Mouse (Mus musculus) bone marrow macrophage, adult 2 months (primary cell): ENCODE data around the gene Matn1.

Experiments
- CTCF ChIP-seq: IDR thresholded peaks from 2 replicates; pipeline ENCODE4 v1.5.1; 2012; ENCODE audit warnings: low read depth, mild to moderate bottlenecking, low read length, moderate library complexity
- POLR2A ChIP-seq: IDR thresholded peaks from 2 replicates; pipeline ENCODE4 v1.6.1; 2012; ENCODE audit warnings: mild to moderate bottlenecking, low read depth, low read length, borderline replicate concordance

DNA sequence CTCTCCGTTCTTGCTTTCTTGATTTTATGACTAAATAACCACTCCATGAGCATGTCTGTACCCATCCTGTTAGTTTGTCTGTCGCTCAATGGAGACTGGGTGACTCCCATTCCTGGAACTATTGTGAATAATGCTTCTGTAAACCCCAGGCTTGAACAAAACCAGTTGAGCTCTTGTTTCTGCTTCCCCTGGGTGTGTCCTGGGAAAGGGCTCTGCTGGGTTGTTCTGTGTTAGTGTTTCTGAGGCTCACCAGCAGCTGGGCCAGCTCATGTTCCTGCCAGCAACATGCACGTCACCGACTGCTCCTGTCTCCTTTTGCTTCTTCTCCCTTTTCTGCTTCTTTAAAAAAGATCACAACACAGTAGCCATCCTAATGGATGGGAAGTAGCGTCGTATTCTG, 48.5 kb upstream of the Matn1 start:
- TF ChIP-seq POLR2A (no peak), CTCF (no peak)
